Mouse (Mus musculus): ENCODE data around the gene Txn1. TPM values are rescaled to one million over a fixed set of nuclear protein-coding genes. Genes with fewer than 3 reads are reported as not detected.

The Txn1 gene
- polyA plus RNA-seq, 1 experiment from 2014 or later, result 261 TPM

DNA sequence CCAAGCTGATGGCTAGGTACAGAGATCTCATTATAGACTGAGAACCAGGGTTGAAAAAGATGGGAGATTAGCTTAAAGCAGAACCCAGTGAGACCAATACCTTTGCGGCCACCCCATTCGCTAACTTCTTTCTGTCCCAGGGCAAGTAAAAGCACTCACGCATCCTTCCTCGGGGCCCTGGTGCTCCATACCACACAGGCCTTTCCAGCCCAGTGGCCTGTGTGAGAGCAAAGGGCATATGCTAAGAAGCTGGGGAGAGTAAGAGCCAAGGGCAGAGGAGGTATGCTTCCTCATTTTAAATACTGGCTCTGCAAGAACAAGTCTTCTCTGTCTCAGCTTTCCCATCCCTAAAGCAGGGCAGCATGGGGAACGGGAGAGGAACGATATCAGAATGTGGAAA is 6.3 kb downstream of the Txn1 start:
- H3K36me3 ChIP-seq (ENCODE audit: control insufficient read depth, insufficient read depth), result peaks cover 21% of the 10 kb centered on the region

DNA sequence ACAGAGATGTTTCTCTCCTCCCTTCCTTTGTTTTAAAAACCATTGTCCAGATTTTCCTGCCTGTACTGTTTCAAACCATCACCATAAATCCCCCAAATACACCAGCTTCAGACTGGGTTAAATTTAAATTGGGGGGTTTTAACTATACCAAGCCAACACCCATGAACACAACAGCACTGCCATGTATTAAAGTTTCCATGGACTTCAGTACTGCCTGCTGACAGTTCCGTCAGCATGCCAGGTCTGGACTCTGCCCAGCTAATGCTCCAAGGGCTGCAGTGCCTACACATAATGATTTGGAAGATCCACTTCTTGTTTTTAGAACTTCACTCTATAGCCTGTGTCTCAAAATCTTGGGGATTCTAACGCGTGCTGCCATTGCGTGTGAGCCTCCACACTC is 8.7 kb downstream of the Txn1 start:
- no peak overlapping the region for H3K27ac ChIP-seq (ENCODE audit: low read length)
- no peaks in the 10 kb centered on the region for H3K4me1 ChIP-seq (replicated peaks; ENCODE audit: control insufficient read depth, insufficient read depth, low read length)
- H3K9ac ChIP-seq (replicated peaks; ENCODE audit: low read depth, low read length), result no peak overlapping the region
- H3K27me3 ChIP-seq (replicated peaks; ENCODE audit: control insufficient read depth, insufficient read depth, low read length), result no peaks in the 10 kb centered on the region
- WGBS, result 93% methylated on average over 4 of the region's 4 CpGs
- peaks cover 2% of the 10 kb centered on the region; the same call in 1 of the 2 replicates for H3K9me3 ChIP-seq (ENCODE audit: control insufficient read depth, low read length)
- no peak overlapping the region for H3K4me2 ChIP-seq (ENCODE audit: low read length)
- ATAC-seq, result no peak
- peaks cover 32% of the 10 kb centered on the region for H3K36me3 ChIP-seq (ENCODE audit: control insufficient read depth, insufficient read depth)
- H3K4me3 ChIP-seq (replicated peaks; ENCODE audit: low read length), result no peak overlapping the region

More for the DNA sequence above, 6.3 kb downstream of the Txn1 start:
- ATAC-seq, result no peak
- peaks cover 2% of the 10 kb centered on the region; the same call in 1 of the 2 replicates for H3K9me3 ChIP-seq (ENCODE audit: control insufficient read depth, low read length)
- H3K4me3 ChIP-seq (replicated peaks; ENCODE audit: low read length), result no peak overlapping the region
- no peak overlapping the region for H3K9ac ChIP-seq (replicated peaks; ENCODE audit: low read depth, low read length)
- WGBS, result 93% methylated on average over 6 of the region's 6 CpGs
- peaks cover 12% of the 10 kb centered on the region for H3K4me1 ChIP-seq (replicated peaks; ENCODE audit: control insufficient read depth, insufficient read depth, low read length)
- H3K4me2 ChIP-seq (ENCODE audit: low read length), result no peak overlapping the region
- no peaks in the 10 kb centered on the region for H3K27me3 ChIP-seq (replicated peaks; ENCODE audit: control insufficient read depth, insufficient read depth, low read length)
- no peak overlapping the region for H3K27ac ChIP-seq (ENCODE audit: low read length)

DNA sequence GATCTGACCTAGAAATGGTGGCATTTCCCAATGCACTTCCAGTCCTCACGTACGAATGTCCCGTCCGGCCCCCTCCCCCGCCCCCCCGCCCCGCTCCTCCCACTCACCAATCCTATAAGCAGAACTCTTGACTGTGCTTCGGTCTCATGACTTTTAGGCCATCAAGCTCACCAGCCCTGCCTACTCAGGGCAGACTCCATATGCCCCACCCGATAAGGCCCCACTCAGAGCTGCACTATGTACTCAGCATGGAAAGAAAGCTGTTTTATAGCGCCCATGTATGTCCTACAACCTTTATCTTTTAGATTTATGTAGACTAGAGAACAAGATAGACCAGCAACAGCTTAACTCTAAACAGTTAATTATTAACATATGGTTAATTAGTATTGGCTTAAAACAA is 9.2 kb downstream of the Txn1 start:
- Histone ChIP-seq H3K36me3 (ENCODE audit: control insufficient read depth, insufficient read depth) (peaks cover 35% of the 10 kb centered on the region), H3K9me3 (ENCODE audit: control insufficient read depth, low read length) (peaks cover 2% of the 10 kb centered on the region; the same call in 1 of the 2 replicates), H3K4me1 (replicated peaks; ENCODE audit: control insufficient read depth, insufficient read depth, low read length) (no peaks in the 10 kb centered on the region), H3K4me2 (ENCODE audit: low read length) (no peak overlapping the region), H3K27me3 (replicated peaks; ENCODE audit: control insufficient read depth, insufficient read depth, low read length) (no peaks in the 10 kb centered on the region), H3K4me3 (replicated peaks; ENCODE audit: low read length) (no peak overlapping the region), H3K9ac (replicated peaks; ENCODE audit: low read depth, low read length) (no peak overlapping the region), H3K27ac (ENCODE audit: low read length) (no peak overlapping the region)
- WGBS, result 87% methylated on average over 10 of the region's 10 CpGs
- ATAC-seq, result no peak

DNA sequence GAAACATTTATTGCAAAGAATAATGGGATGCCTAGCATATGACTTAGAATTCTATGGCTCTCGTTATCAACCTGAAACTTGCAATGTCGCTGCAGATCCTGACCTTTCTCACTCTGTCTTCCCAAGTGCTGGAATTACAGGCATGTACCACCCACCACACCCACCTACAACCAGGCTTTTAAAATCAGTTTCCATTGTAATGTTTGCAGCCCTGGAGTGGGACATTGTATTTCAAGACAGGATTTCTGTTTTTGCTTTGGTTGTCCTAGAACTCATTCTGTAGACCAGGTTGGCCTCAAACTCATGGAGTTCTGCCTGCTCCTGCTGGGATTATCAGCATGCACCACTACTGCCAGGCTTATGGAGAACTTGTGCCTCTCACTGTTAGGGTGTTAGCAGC is 13.3 kb downstream of the Txn1 start:
- ATAC-seq, result no peak
- H3K27me3 ChIP-seq (replicated peaks; ENCODE audit: control insufficient read depth, insufficient read depth, low read length), result no peaks in the 10 kb centered on the region
- no peak overlapping the region for H3K9ac ChIP-seq (replicated peaks; ENCODE audit: low read depth, low read length)
- no peak overlapping the region for H3K4me3 ChIP-seq (replicated peaks; ENCODE audit: low read length)
- peaks cover 14% of the 10 kb centered on the region; the same call in 1 of the 2 replicates for H3K36me3 ChIP-seq (ENCODE audit: control insufficient read depth, insufficient read depth)
- no peak overlapping the region for H3K27ac ChIP-seq (ENCODE audit: low read length)
- H3K4me2 ChIP-seq (ENCODE audit: low read length), result no peak overlapping the region
- 91% methylated on average over 2 of the region's 2 CpGs for WGBS
- H3K4me1 ChIP-seq (replicated peaks; ENCODE audit: control insufficient read depth, insufficient read depth, low read length), result no peaks in the 10 kb centered on the region
- no peaks in the 10 kb centered on the region for H3K9me3 ChIP-seq (ENCODE audit: control insufficient read depth, low read length)

DNA sequence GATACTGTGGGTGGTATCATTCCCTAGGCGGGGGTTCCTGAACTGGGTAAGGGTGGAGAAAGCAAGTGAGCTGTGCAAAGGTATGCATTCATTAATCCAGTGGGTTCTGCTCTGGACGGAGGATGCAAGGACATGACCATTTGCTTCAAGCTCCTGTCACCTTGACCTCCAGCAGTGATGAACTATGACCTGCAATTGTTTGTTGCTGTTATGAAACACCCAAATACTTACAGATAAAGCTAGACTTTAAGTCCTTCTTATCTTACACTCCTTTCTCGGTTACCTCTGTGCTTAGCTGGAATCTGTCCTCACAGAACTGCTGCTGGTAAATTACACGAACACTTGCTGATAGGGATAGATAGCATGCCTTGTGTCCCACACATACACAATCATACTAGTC is 15.6 kb downstream of the Txn1 start:
- H3K27ac ChIP-seq (ENCODE audit: low read length), result no peak overlapping the region
- H3K4me1 ChIP-seq (replicated peaks; ENCODE audit: control insufficient read depth, insufficient read depth, low read length), result no peaks in the 10 kb centered on the region
- no peaks in the 10 kb centered on the region for H3K27me3 ChIP-seq (replicated peaks; ENCODE audit: control insufficient read depth, insufficient read depth, low read length)
- H3K4me3 ChIP-seq (replicated peaks; ENCODE audit: low read length), result no peak overlapping the region
- H3K36me3 ChIP-seq (ENCODE audit: control insufficient read depth, insufficient read depth), result peaks cover 14% of the 10 kb centered on the region; the same call in 1 of the 2 replicates
- 89% methylated on average over 4 of the region's 4 CpGs for WGBS
- H3K9me3 ChIP-seq (ENCODE audit: control insufficient read depth, low read length), result no peaks in the 10 kb centered on the region
- H3K4me2 ChIP-seq (ENCODE audit: low read length), result no peak overlapping the region
- no peak overlapping the region for H3K9ac ChIP-seq (replicated peaks; ENCODE audit: low read depth, low read length)
- ATAC-seq, result no peak

DNA sequence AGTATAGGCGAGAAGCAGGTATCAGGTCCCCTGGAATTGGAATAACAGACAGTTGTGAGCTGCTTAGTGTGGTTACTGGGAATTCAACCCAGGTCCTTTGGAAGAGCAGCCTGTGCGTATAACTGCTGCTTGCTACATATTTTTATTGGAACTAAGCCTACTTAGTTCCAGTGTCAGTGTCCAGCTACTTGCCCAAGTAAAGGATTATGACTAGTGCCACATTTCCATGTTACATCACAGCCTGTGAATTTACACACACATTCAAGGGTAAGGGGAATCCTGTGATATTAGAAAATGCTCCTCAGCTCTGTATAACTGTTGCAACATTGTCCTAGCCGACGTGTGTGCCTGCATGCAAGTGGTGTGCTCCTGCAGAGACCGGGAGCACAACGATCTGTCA is 18.9 kb downstream of the Txn1 start:
- H3K4me2 ChIP-seq (ENCODE audit: low read length), result no peak overlapping the region
- H3K4me1 ChIP-seq (replicated peaks; ENCODE audit: control insufficient read depth, insufficient read depth, low read length), result no peaks in the 10 kb centered on the region
- no peaks in the 10 kb centered on the region for H3K9me3 ChIP-seq (ENCODE audit: control insufficient read depth, low read length)
- ATAC-seq, result no peak
- H3K27ac ChIP-seq (ENCODE audit: low read length), result no peak overlapping the region
- no peak overlapping the region for H3K9ac ChIP-seq (replicated peaks; ENCODE audit: low read depth, low read length)
- no peak overlapping the region for H3K4me3 ChIP-seq (replicated peaks; ENCODE audit: low read length)
- no peaks in the 10 kb centered on the region for H3K27me3 ChIP-seq (replicated peaks; ENCODE audit: control insufficient read depth, insufficient read depth, low read length)
- 0 out of 2 replicates have a peak, but pooled peaks cover 2% of the 10 kb centered on the region for H3K36me3 ChIP-seq (ENCODE audit: control insufficient read depth, insufficient read depth)
- 87% methylated on average over 6 of the region's 6 CpGs for WGBS

DNA sequence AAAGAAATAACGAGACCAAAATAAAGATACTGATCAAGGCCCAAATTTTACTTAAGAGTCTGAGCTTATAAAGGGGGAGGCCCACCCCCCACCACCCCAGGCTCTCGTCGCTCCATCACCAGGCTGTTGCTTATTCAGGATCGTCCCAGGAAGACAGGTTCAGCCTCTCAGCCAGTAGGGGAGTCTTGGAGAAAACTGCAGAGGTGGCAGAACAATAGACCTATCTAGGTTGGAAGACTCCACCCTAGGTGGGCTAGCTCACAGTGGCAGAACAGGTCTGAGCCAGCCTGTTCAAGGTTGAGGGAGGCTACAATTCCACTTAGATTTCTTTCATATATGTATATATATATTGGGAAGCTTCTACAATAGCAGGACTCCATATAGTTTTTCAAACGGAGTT is 22.0 kb downstream of the Txn1 start:
- no peaks in the 10 kb centered on the region for H3K9me3 ChIP-seq (ENCODE audit: control insufficient read depth, low read length)
- H3K36me3 ChIP-seq (ENCODE audit: control insufficient read depth, insufficient read depth), result no peaks in the 10 kb centered on the region
- H3K27me3 ChIP-seq (replicated peaks; ENCODE audit: control insufficient read depth, insufficient read depth, low read length), result no peaks in the 10 kb centered on the region
- no peak overlapping the region for H3K4me2 ChIP-seq (ENCODE audit: low read length)
- H3K9ac ChIP-seq (replicated peaks; ENCODE audit: low read depth, low read length), result no peak overlapping the region
- H3K4me3 ChIP-seq (replicated peaks; ENCODE audit: low read length), result no peak overlapping the region
- no peak overlapping the region for H3K27ac ChIP-seq (ENCODE audit: low read length)
- ATAC-seq, result no peak
- no peaks in the 10 kb centered on the region for H3K4me1 ChIP-seq (replicated peaks; ENCODE audit: control insufficient read depth, insufficient read depth, low read length)
- WGBS, result 67% methylated on average over 5 of the region's 5 CpGs

DNA sequence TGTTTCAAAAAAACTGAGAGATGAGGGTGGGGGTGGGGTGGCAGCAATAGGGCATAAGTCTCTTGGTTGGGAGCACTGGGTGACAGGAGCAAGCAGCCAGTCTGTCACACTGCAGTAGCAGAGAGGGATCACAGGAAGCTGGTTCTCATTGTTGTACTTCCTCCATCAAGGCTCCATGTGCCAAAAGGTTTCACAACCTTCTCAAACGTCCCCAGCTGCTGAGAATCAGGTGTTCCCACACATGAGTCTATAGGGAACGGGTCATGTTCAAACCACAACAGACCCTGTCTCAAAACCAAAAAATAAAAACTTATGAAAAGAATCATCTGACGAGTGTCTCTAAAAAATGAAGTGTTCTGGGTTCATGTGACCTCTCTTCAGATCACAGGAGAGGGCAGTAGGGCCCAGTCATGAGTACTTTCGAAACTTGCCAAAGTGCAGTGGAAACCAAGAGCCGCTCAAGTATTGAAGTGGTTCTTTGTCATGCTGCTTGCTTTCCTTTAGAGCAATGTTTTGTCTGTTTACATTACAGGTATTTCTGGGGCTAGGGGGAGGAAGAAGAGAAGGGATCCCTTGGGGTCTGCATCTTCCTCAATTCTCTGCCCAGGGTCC is 25.5 kb downstream of the Txn1 start:
- Histone ChIP-seq H3K9me3 (ENCODE audit: control insufficient read depth, low read length) (no peaks in the 10 kb centered on the region), H3K9ac (replicated peaks; ENCODE audit: low read depth, low read length) (no peak overlapping the region), H3K27ac (ENCODE audit: low read length) (no peak overlapping the region), H3K4me1 (replicated peaks; ENCODE audit: control insufficient read depth, insufficient read depth, low read length) (no peaks in the 10 kb centered on the region), H3K4me2 (ENCODE audit: low read length) (no peak overlapping the region), H3K27me3 (replicated peaks; ENCODE audit: control insufficient read depth, insufficient read depth, low read length) (no peaks in the 10 kb centered on the region), H3K4me3 (replicated peaks; ENCODE audit: low read length) (no peak overlapping the region), H3K36me3 (ENCODE audit: control insufficient read depth, insufficient read depth) (no peaks in the 10 kb centered on the region)
- ATAC-seq, result no peak
- WGBS, result 73% methylated on average over 5 of the region's 5 CpGs

DNA sequence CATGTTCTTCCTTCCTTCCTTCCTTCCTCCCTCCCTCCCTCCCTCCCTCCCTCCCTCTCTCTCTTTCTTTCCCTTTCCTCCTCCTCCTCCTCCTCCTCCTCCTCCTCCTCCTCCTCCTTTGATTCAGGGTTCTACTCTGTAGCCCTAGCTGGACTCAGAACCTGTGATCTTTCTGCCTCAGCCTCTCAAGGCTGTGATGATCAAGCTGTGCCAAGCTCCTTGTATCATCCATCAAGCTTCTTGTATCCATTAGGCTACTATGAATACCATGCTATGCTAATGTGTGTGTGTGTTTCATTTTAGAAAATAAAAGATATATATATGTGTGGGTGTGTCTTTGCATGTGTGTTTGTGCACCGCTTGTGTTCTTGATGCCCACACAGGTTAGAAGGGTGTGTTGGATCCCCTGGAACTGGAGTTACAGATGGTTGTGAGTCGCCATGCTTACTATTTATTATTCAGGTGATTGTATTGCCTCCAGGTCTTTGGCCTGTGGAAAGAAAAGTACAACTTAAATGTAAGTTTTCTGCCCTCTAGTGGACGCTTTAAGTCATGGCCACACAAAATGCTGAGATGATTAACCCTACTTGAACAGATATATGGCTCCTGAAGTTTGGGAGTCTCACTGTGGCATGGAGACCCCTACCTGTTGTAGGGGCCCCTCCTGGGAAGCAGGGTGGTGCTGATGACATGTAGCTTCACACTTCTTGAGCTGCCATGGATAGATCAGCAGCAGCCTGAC is 28.6 kb downstream of the Txn1 start:
- no peak overlapping the region for H3K4me2 ChIP-seq (ENCODE audit: low read length)
- no peaks in the 10 kb centered on the region for H3K4me1 ChIP-seq (replicated peaks; ENCODE audit: control insufficient read depth, insufficient read depth, low read length)
- peak; percentile 49; the same call in 1 of the 2 replicates for ATAC-seq
- 22% methylated on average over 3 of the region's 3 CpGs for WGBS
- H3K9me3 ChIP-seq (ENCODE audit: control insufficient read depth, low read length), result no peaks in the 10 kb centered on the region
- no peak overlapping the region for H3K4me3 ChIP-seq (replicated peaks; ENCODE audit: low read length)
- H3K27me3 ChIP-seq (replicated peaks; ENCODE audit: control insufficient read depth, insufficient read depth, low read length), result no peaks in the 10 kb centered on the region
- no peak overlapping the region for H3K27ac ChIP-seq (ENCODE audit: low read length)
- H3K9ac ChIP-seq (replicated peaks; ENCODE audit: low read depth, low read length), result no peak overlapping the region
- no peaks in the 10 kb centered on the region for H3K36me3 ChIP-seq (ENCODE audit: control insufficient read depth, insufficient read depth)
